In genomic region chr8:94109835-94110234, GRCm38 (mm10) we compare ENCODE assay signal across 23 mouse cellular contexts. TPM values are rescaled to one million over a fixed set of nuclear protein-coding genes. Genes with fewer than 3 reads are reported as not detected.
DNase-seq lines count a peak whose midpoint lies in the region; ATAC-seq and TF ChIP-seq lines count a peak whose summit lies in the region.
"Had no signal": no experiment of that assay in that cellular context is flagged by ENCODE, and none has a peak within 500 bp of the region (broad histone marks: within the 10 kb centered on the region; RNA-seq: fewer than 3 reads in every experiment).

No protein-coding gene starts in this region.

- no peak overlapping the region for H3K4me2 ChIP-seq in intestine, postnatal 0 days (replicated peaks; ENCODE audit: low read depth)
- no peak overlapping the region for H3K4me2 ChIP-seq in intestine, embryonic 15.5 days (replicated peaks)
- H3K4me2 ChIP-seq in liver, embryonic 15.5 days, result peak overlapping the region; percentile 55
- H3K4me2 ChIP-seq: embryonic facial prominence, embryonic 15.5 days; forebrain, embryonic 12.5 days; hindbrain, embryonic 13.5 days; neural tube, embryonic 13.5 days; stomach, embryonic 15.5 days had no signal

- DNase-seq in frontal cortex, postnatal 10 days (ENCODE audit: low spot score in 2 of 2), result no peak
- DNase-seq: adrenal gland, postnatal 36 days; cerebellum, adult 9-11 months; heart, adult 11 months; lung, postnatal 4 days; spleen, adult 18-20 months had no signal

- no peak for ATAC-seq in intestine, postnatal 0 days
- no peak for ATAC-seq in intestine, embryonic 15.5 days
- ATAC-seq in liver, embryonic 15.5 days (ENCODE audit: insufficient read depth), result peak; percentile 55
- ATAC-seq in cerebellum, adult (ENCODE audit: insufficient number of reproducible peaks, low FRiP score, low TSS enrichment), result no peak

- TF ChIP-seq POLR2A in bone marrow macrophage, adult 2 months (IDR thresholded peaks at IDR 0.05; ENCODE audit: borderline replicate concordance, low read depth, low read length), result no peak

- no peaks in the 10 kb centered on the region for H3K9me3 ChIP-seq in intestine, postnatal 0 days (ENCODE audit: control insufficient read depth)
- H3K9me3 ChIP-seq in intestine, embryonic 15.5 days, result no peaks in the 10 kb centered on the region
- no peaks in the 10 kb centered on the region for H3K9me3 ChIP-seq in E14TG2a.4 (ENCODE audit: low read length)
- H3K9me3 ChIP-seq in liver, embryonic 15.5 days (replicated peaks), result no peaks in the 10 kb centered on the region
- H3K9me3 ChIP-seq: embryonic facial prominence, embryonic 15.5 days; forebrain, embryonic 12.5 days; G1E; hindbrain, embryonic 13.5 days; midbrain, embryonic 10.5 days; neural tube, embryonic 13.5 days; stomach, embryonic 15.5 days had no signal

- H3K9ac ChIP-seq in intestine, postnatal 0 days (ENCODE audit: low read depth, low read length), result no peak overlapping the region
- H3K9ac ChIP-seq in intestine, embryonic 15.5 days, result no peak overlapping the region
- H3K9ac ChIP-seq in liver, embryonic 15.5 days, result peak overlapping the region; percentile 48; the same call in 1 of the 2 replicates
- H3K9ac ChIP-seq: embryonic facial prominence, embryonic 15.5 days; forebrain, embryonic 12.5 days; hindbrain, embryonic 13.5 days; neural tube, embryonic 13.5 days; stomach, embryonic 15.5 days had no signal

- peak; percentile 44 for TF ChIP-seq CTCF in intestine, postnatal 0 days (IDR thresholded peaks at IDR 0.05; ENCODE audit: low read depth)
- peak; percentile 18; the same call in 1 of the 2 replicates for TF ChIP-seq CTCF in E14TG2a.4 (conservative IDR thresholded peaks at IDR 0.05; ENCODE audit: low read length)
- TF ChIP-seq CTCF in bone marrow macrophage, adult 2 months (IDR thresholded peaks at IDR 0.05; ENCODE audit: low read depth, low read length), result 0 out of 2 replicates have a peak, but pooled peaks have one; percentile 8

- no peaks in the 10 kb centered on the region for H3K4me1 ChIP-seq in intestine, postnatal 0 days (replicated peaks; ENCODE audit: control insufficient read depth, insufficient read depth, low read length)
- no peaks in the 10 kb centered on the region for H3K4me1 ChIP-seq in intestine, embryonic 15.5 days (replicated peaks)
- peaks cover 15% of the 10 kb centered on the region for H3K4me1 ChIP-seq in E14TG2a.4 (replicated peaks; ENCODE audit: low read depth, low read length)
- no peaks in the 10 kb centered on the region for H3K4me1 ChIP-seq in bone marrow macrophage, adult 2 months (ENCODE audit: control insufficient read depth, insufficient read depth, low read length)
- H3K4me1 ChIP-seq in liver, embryonic 15.5 days (replicated peaks), result peaks cover 68% of the 10 kb centered on the region
- H3K4me1 ChIP-seq: embryonic facial prominence, embryonic 15.5 days; forebrain, embryonic 12.5 days; hindbrain, embryonic 13.5 days; midbrain, embryonic 10.5 days; neural tube, embryonic 13.5 days; stomach, embryonic 15.5 days had no signal

- no peak overlapping the region for H3K27ac ChIP-seq in intestine, postnatal 0 days (ENCODE audit: low read depth, low read length)
- no peak overlapping the region for H3K27ac ChIP-seq in intestine, embryonic 15.5 days
- H3K27ac ChIP-seq in bone marrow macrophage, adult 2 months (ENCODE audit: insufficient read depth, low read depth, low read length), result no peak overlapping the region
- peak overlapping the region; percentile 92 for H3K27ac ChIP-seq in liver, embryonic 15.5 days (replicated peaks)
- H3K27ac ChIP-seq: embryonic facial prominence, embryonic 15.5 days; forebrain, embryonic 12.5 days; hindbrain, embryonic 13.5 days; midbrain, embryonic 10.5 days; neural tube, embryonic 13.5 days; stomach, embryonic 15.5 days had no signal

- no peak overlapping the region for H3K4me3 ChIP-seq in intestine, postnatal 0 days (ENCODE audit: low read depth, low read length)
- H3K4me3 ChIP-seq in intestine, embryonic 15.5 days (replicated peaks), result no peak overlapping the region
- no peak overlapping the region for H3K4me3 ChIP-seq in E14TG2a.4 (replicated peaks; ENCODE audit: low read length)
- no peak overlapping the region for H3K4me3 ChIP-seq in bone marrow macrophage, adult 2 months (ENCODE audit: insufficient read depth, low read length)
- H3K4me3 ChIP-seq in liver, embryonic 15.5 days (replicated peaks), result 0 out of 2 replicates have a peak overlapping the region, but pooled peaks have one; percentile 9
- H3K4me3 ChIP-seq: embryonic facial prominence, embryonic 15.5 days; forebrain, embryonic 12.5 days; hindbrain, embryonic 13.5 days; midbrain, embryonic 10.5 days; neural tube, embryonic 13.5 days; stomach, embryonic 15.5 days had no signal

- 73% methylated on average over 5 of the region's 5 CpGs for WGBS in intestine, postnatal 0 days
- WGBS in intestine, embryonic 15.5 days, result 76% methylated on average over 5 of the region's 5 CpGs
- WGBS in liver, embryonic 15.5 days (ENCODE audit: insufficient replicate concordance), result 66% methylated on average over 5 of the region's 5 CpGs

- H3K27me3 ChIP-seq in intestine, postnatal 0 days (replicated peaks; ENCODE audit: control insufficient read depth, insufficient read depth, low read length), result no peaks in the 10 kb centered on the region
- H3K27me3 ChIP-seq in intestine, embryonic 15.5 days (replicated peaks), result no peaks in the 10 kb centered on the region
- H3K27me3 ChIP-seq in E14TG2a.4 (ENCODE audit: insufficient read depth, low read length), result no peaks in the 10 kb centered on the region
- H3K27me3 ChIP-seq in liver, embryonic 15.5 days, result no peaks in the 10 kb centered on the region; the same call in 1 of the 2 replicates
- H3K27me3 ChIP-seq: embryonic facial prominence, embryonic 15.5 days; forebrain, embryonic 12.5 days; hindbrain, embryonic 13.5 days; neural tube, embryonic 13.5 days; stomach, embryonic 15.5 days had no signal

- no peaks in the 10 kb centered on the region for H3K36me3 ChIP-seq in intestine, postnatal 0 days (ENCODE audit: control insufficient read depth, insufficient read depth)
- H3K36me3 ChIP-seq in intestine, embryonic 15.5 days, result no peaks in the 10 kb centered on the region
- H3K36me3 ChIP-seq in E14TG2a.4 (ENCODE audit: insufficient read depth, low read length), result no peaks in the 10 kb centered on the region
- H3K36me3 ChIP-seq in liver, embryonic 15.5 days (replicated peaks), result no peaks in the 10 kb centered on the region
- H3K36me3 ChIP-seq: embryonic facial prominence, embryonic 15.5 days; forebrain, embryonic 12.5 days; G1E; hindbrain, embryonic 13.5 days; midbrain, embryonic 10.5 days; neural tube, embryonic 13.5 days; stomach, embryonic 15.5 days had no signal

RNA-seq across cellular contexts. Expression of gene Bbs2, which starts 11.1 kb away (rescaled TPM):
- polyA plus RNA-seq in intestine, postnatal 0 days (2015; fragmentation: Nextera tagmentation; extraction: Ambion mirVana), result 3.6 and 4.6 TPM in 2 replicates
- polyA plus RNA-seq in intestine, embryonic 15.5 days (2015; fragmentation: Nextera tagmentation; extraction: Ambion mirVana), result 10.3 and 10.5 TPM in 2 replicates
- polyA plus RNA-seq in bone marrow macrophage, adult 2 months (2012; ENCODE audit: insufficient read depth, insufficient read length, missing spikeins), result 5.7 and 6.7 TPM in 2 replicates
- 2.6 and 3.4 TPM in 2 replicates for polyA plus RNA-seq in liver, embryonic 15.5 days (2015; fragmentation: Nextera tagmentation; extraction: Ambion mirVana)

RNA-seq across cellular contexts. Expression of gene Mt4, which starts 27.2 kb away (rescaled TPM):
- 0.69 and 2.6 TPM in 2 replicates for polyA plus RNA-seq in intestine, postnatal 0 days (2015; fragmentation: Nextera tagmentation; extraction: Ambion mirVana)
- 4.1 and 4.2 TPM in 2 replicates for polyA plus RNA-seq in intestine, embryonic 15.5 days (2015; fragmentation: Nextera tagmentation; extraction: Ambion mirVana)
- polyA plus RNA-seq in bone marrow macrophage, adult 2 months (2012; ENCODE audit: insufficient read depth, insufficient read length, missing spikeins), result not detected in 2 replicates
- 0.81 and 1.2 TPM in 2 replicates for polyA plus RNA-seq in liver, embryonic 15.5 days (2015; fragmentation: Nextera tagmentation; extraction: Ambion mirVana)
- polyA plus RNA-seq: forebrain, embryonic 12.5 days; G1E; heart, embryonic 16.5 days; hindbrain, embryonic 13.5 days; kidney, embryonic 16.5 days; limb, embryonic 14.5 days; midbrain, embryonic 10.5 days; neural tube, embryonic 13.5 days had no signal

RNA-seq across cellular contexts. Expression of gene Mt3, which starts 42.6 kb away (rescaled TPM):
- 4.4 and 4.7 TPM in 2 replicates for polyA plus RNA-seq in intestine, postnatal 0 days (2015; fragmentation: Nextera tagmentation; extraction: Ambion mirVana)
- 4.4 and 5.6 TPM in 2 replicates for polyA plus RNA-seq in intestine, embryonic 15.5 days (2015; fragmentation: Nextera tagmentation; extraction: Ambion mirVana)
- not detected in 2 replicates for polyA plus RNA-seq in bone marrow macrophage, adult 2 months (2012; ENCODE audit: insufficient read depth, insufficient read length, missing spikeins)
- polyA plus RNA-seq in liver, embryonic 15.5 days (2015; fragmentation: Nextera tagmentation; extraction: Ambion mirVana), result 0.24 TPM in 1 of 2 replicates, not detected in the other
- polyA plus RNA-seq: C2C12, G1E had no signal
